Mouse (Mus musculus) neural tube, embryonic 13.5 days (tissue): ENCODE measurements around the gene Gm20388. TPM values are rescaled to one million over a fixed set of nuclear protein-coding genes. Genes with fewer than 3 reads are reported as not detected.

Source experiments
- ATAC-seq: fragments of 200-750 bp; cut with Nextera tagmentation; 2 replicates; pipeline ENCODE4 v1.8.0; 2017; ENCODE audit warnings: low read depth, mild to moderate bottlenecking, moderate TSS enrichment, moderate library complexity
- H3K27ac ChIP-seq: fragments of 300-500 bp; sonication (generic); replicated peaks from 2 replicates; pipeline ENCODE4 v1.5.1; 2015; ENCODE audit warnings: moderate library complexity, mild to moderate bottlenecking, inconsistent platforms
- H3K27me3 ChIP-seq: fragments of 300-500 bp; sonication (generic); 2 replicates; pipeline ENCODE4 v1.6.1; 2015; ENCODE audit warnings: mild to moderate bottlenecking, inconsistent platforms
- H3K36me3 ChIP-seq: fragments of 300-500 bp; sonication (generic); 2 replicates; pipeline ENCODE4 v1.6.1; 2015; ENCODE audit warnings: mild to moderate bottlenecking, inconsistent platforms
- H3K4me1 ChIP-seq: fragments of 300-500 bp; sonication (generic); replicated peaks from 2 replicates; pipeline ENCODE4 v1.6.1; 2015; ENCODE audit warnings: inconsistent platforms
- H3K4me2 ChIP-seq: fragments of 300-500 bp; sonication (generic); 2 replicates; pipeline ENCODE4 v1.6.1; 2015; ENCODE audit warnings: inconsistent platforms, mild to moderate bottlenecking, moderate library complexity
- H3K4me3 ChIP-seq: fragments of 300-500 bp; sonication (generic); 2 replicates; pipeline ENCODE4 v1.5.1; 2015; ENCODE audit warnings: mild to moderate bottlenecking, inconsistent platforms
- H3K9ac ChIP-seq: fragments of 300-500 bp; sonication (generic); 2 replicates; pipeline ENCODE4 v1.6.1; 2015; ENCODE audit warnings: moderate library complexity, mild to moderate bottlenecking, inconsistent platforms
- H3K9me3 ChIP-seq: fragments of 300-500 bp; sonication (generic); 2 replicates; pipeline ENCODE4 v1.6.1; 2016; ENCODE audit warnings: inconsistent platforms
- WGBS: fragments of 180-500 bp; shearing (Covaris S2); methylation state at CpG from one replicate; pipeline ENCODE4 v1.1.7; 2015; 5-methylcytosine and 5-hydroxymethylcytosine counted together
- polyA plus RNA-seq: library from polyadenylated mRNA; unstranded; fragments of >200 nt; fragmentation: Nextera tagmentation; extraction: Ambion mirVana; gene quantifications from 2 replicates; pipeline ENCODE4 v1.2.1, GENCODE M21; 2015

The Gm20388 gene
- polyA plus RNA-seq, 1 experiment from 2014 or later: 0.27 TPM

DNA sequence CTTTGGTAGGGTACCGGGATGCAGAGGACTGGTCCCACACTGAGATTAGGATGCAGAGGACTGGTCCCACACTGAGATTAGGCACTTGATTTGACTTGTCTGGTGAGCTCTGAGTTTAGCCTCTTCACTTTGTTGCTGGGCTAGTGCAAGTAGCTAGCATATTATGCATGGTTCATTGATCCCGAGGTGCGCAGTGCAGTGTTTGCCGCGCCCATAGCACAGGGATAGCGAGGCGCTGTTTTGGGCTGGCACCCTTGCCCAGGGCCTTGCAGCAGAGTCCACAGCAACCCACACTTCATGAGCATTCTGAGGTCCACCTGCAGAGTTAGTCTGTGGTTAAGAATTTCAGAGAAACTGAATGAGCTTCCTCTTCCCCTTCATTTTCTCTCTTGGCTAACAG is 2042.2 kb downstream of the Gm20388 start:
- Histone ChIP-seq H3K4me1 (peaks cover 54% of the 10 kb centered on the region), H3K9ac (0 out of 2 replicates have a peak overlapping the region, but pooled peaks have one; percentile 99)

DNA sequence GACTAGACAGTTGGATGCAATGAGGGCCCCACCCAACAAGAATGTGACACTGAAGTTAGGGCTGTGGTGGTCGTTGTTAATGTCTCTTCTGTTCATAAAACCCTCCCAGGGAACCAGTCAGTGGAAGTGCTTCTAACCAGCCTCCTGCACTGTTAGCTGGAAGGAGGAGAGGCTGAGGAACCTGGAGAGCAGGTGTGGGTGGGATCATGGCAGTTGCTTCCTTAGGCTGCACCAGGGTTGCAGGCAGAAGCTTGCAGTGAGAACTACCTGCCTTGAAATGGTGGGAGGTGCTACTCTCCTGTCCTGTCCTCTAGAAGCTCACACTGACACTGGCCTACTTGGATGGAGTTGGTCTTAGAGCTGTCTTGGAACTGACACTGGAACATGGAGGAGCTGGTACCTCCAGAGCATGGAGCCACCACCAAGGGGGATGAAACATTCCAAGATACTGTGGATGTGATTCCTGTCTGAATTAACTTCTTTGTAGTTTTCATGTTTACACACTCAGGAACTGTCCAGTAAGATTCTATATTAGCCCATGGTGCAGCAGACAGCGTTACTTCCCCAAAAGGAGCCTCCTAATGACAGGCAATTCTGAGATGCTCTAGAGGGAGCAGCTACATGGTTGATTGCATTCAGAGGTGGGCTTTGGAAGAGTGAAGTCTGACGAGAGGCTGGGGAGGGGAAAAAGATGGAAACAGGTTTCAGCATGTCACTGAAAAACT is 2043.3 kb downstream of the Gm20388 start:
- no peak overlapping the region for H3K4me2 ChIP-seq
- WGBS: 76% methylated on average over 3 of the region's 3 CpGs
- H3K4me1 ChIP-seq: peaks cover 48% of the 10 kb centered on the region
- H3K9me3 ChIP-seq: no peaks in the 10 kb centered on the region
- H3K27ac ChIP-seq: no peak overlapping the region; the same call in 1 of the 2 replicates
- H3K27me3 ChIP-seq: no peaks in the 10 kb centered on the region
- no peak overlapping the region for H3K9ac ChIP-seq
- H3K36me3 ChIP-seq: peaks cover 27% of the 10 kb centered on the region
- ATAC-seq: no peak
- no peak overlapping the region for H3K4me3 ChIP-seq

More for the DNA sequence above, 2042.2 kb downstream of the Gm20388 start:
- peak overlapping the region; percentile 97 for H3K4me2 ChIP-seq
- H3K36me3 ChIP-seq: peaks cover 27% of the 10 kb centered on the region
- no peaks in the 10 kb centered on the region for H3K27me3 ChIP-seq
- H3K9me3 ChIP-seq: no peaks in the 10 kb centered on the region
- H3K27ac ChIP-seq: no peak overlapping the region
- no peak for ATAC-seq
- H3K4me3 ChIP-seq: peak overlapping the region; percentile 95; the same call in 1 of the 2 replicates
- 87% methylated on average over 7 of the region's 7 CpGs for WGBS

DNA sequence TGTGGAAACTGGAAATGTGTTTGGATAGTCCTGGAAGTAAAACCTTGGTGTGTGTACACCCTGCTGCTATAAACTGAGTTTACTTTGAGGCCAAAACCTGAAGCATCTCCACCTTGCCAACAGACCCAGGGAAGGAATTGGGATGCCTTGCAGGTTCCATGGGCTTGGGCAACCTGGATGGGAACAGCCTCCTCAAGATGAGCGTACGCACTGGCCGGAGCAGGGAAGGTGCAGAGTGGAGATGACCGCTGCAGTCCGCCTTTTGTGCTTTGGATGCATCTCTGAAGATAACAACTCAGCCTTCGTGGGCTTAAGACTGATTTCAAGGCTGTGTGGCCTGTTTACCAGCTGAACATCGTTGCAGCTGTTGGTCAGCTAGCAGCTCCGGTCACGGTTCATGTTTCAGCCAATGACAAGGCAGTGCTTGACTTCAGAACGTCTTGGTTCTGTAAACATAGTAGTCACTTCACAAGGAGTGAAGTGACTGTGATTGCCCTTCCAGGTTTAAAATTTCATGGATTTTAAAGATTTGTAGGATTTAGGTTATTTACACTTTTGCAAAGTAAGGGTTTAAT is 2044.4 kb downstream of the Gm20388 start:
- 84% methylated on average over 10 of the region's 10 CpGs for WGBS
- H3K36me3 ChIP-seq: peaks cover 27% of the 10 kb centered on the region
- H3K4me2 ChIP-seq: no peak overlapping the region
- no peak for ATAC-seq
- no peak overlapping the region for H3K27ac ChIP-seq
- no peak overlapping the region for H3K4me3 ChIP-seq
- H3K9me3 ChIP-seq: no peaks in the 10 kb centered on the region
- no peaks in the 10 kb centered on the region for H3K27me3 ChIP-seq
- peaks cover 44% of the 10 kb centered on the region for H3K4me1 ChIP-seq
- no peak overlapping the region for H3K9ac ChIP-seq

DNA sequence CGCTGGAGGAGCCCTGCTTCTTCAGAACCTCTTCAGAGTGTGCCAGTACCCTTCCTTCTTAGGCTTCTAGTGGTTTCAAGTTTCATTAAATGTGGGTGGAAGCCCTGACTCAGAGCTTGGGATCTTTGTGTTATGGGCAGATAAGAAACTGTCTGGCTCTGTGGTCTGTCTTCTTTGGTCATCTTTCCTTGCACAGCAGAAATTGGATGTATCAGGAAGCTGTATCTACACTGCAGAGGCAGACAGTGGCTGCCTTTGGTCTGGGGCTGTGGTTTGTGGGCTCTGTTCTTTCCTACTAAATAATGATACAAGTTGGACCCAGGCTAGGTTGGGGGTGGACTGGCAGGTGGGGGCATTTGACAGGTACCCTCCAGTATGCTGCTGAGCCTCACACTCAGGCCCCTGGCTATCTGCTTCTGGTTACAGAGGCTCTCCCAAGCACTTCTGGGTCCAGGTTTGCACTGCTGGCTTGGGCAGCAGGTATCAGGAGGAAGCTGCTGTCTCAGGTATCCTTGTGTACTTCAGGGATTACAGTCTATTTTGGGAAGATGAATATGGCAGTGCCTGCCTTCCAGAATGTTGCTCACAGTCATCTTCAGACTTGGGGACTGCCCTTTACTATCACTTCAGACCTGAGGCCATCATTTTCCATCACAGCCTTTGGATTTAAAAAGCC is 2045.3 kb downstream of the Gm20388 start:
- Histone ChIP-seq H3K9me3 (no peaks in the 10 kb centered on the region), H3K9ac (no peak overlapping the region), H3K27ac (no peak overlapping the region), H3K4me2 (no peak overlapping the region), H3K4me1 (peaks cover 44% of the 10 kb centered on the region), H3K36me3 (peaks cover 27% of the 10 kb centered on the region), H3K4me3 (no peak overlapping the region), H3K27me3 (no peaks in the 10 kb centered on the region)
- ATAC-seq: no peak
- 81% methylated on average over 1 of the region's 1 CpGs for WGBS

DNA sequence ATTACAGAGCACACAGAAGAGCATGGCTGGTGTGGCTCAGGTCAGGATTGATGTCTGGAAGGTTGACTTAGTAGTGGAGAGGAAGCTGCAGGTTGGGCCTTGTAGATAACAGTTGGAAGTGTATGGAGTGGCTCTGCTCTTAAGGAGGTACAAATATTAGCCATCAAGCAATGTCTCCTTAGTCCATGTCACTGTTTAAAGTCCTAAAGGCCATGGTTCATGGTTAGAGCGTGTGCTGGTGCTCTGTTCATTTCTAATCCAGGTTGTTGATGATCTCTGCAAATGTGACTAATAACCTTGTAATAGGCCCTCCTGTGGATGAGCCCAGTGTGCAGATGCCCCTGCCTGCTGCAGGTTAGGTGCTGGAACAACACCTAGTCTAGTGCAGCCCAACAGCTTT is 2047.8 kb downstream of the Gm20388 start:
- H3K27me3 ChIP-seq: no peaks in the 10 kb centered on the region
- H3K27ac ChIP-seq: no peak overlapping the region
- H3K9me3 ChIP-seq: no peaks in the 10 kb centered on the region
- no peak overlapping the region for H3K4me3 ChIP-seq
- H3K4me2 ChIP-seq: no peak overlapping the region
- 87% methylated on average over 1 of the region's 1 CpGs for WGBS
- peaks cover 23% of the 10 kb centered on the region for H3K4me1 ChIP-seq
- ATAC-seq: no peak
- H3K9ac ChIP-seq: no peak overlapping the region
- H3K36me3 ChIP-seq: peaks cover 23% of the 10 kb centered on the region

DNA sequence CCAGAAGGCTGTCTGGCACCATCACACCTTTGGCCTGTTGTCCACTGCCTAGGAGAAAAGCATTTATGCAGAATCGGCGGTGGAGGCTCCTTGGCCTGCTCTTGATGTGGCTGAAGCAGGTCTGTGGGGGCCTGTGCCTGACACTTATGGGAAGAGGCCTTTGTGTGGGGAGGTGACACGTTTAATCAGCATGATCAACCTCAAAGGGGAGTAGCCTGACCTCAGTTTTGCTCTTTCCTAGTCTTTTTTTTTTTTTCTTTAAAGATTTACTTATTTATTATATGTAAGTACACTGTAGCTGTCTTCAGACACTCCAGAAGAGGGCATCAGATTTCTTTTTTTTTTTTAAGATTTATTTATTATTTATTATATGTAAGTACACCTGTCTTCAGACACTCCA is 2052.3 kb downstream of the Gm20388 start:
- Histone ChIP-seq H3K27ac (no peak overlapping the region), H3K27me3 (no peaks in the 10 kb centered on the region), H3K36me3 (no peaks in the 10 kb centered on the region), H3K9ac (no peak overlapping the region), H3K9me3 (no peaks in the 10 kb centered on the region), H3K4me3 (no peak overlapping the region), H3K4me1 (peaks cover 49% of the 10 kb centered on the region), H3K4me2 (no peak overlapping the region)
- 81% methylated on average over 3 of the region's 3 CpGs for WGBS
- ATAC-seq: no peak

DNA sequence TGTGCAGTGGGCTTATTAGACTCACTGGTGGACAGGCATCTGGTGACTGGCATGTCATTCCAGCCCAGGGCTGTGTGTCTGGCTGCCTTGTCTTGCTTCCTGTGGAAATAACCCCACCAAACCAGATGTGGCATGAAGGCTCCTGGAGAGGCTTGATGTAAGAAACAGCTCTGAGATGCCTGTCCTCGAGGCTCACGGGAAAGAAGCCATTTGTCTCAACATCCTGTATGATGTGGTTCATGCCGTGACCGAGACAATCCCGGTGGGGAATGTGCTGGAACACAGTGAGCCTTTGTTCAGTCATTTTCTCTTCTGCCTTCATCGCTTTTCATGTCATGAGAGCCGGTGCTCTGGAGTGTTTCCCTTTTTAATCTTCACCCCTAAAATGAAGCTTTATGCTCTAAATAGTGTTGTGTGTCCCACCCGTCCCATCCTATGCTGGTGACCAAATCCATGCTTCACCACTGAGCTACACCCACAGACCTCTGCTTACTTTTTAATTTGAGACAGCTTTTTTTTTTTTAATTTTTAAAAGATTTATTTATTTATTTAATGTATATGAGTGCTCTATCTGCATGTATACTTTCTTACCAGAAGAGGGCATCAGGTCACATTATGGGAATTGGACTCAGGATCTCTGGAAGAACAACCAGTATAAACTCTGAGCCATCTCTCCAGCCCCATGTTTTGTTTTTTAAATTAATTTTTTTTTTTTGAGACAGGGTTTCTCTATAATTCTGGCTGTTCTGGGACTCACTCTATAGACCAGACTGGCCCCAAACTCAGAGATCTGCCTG is 2054.3 kb downstream of the Gm20388 start:
- H3K9ac ChIP-seq: no peak overlapping the region
- H3K27me3 ChIP-seq: no peaks in the 10 kb centered on the region
- peak overlapping the region; percentile 46 for H3K27ac ChIP-seq
- no peak for ATAC-seq
- H3K36me3 ChIP-seq: no peaks in the 10 kb centered on the region
- WGBS: 55% methylated on average over 8 of the region's 8 CpGs
- no peaks in the 10 kb centered on the region for H3K9me3 ChIP-seq
- peaks cover 57% of the 10 kb centered on the region for H3K4me1 ChIP-seq
- no peak overlapping the region for H3K4me3 ChIP-seq
- H3K4me2 ChIP-seq: no peak overlapping the region

DNA sequence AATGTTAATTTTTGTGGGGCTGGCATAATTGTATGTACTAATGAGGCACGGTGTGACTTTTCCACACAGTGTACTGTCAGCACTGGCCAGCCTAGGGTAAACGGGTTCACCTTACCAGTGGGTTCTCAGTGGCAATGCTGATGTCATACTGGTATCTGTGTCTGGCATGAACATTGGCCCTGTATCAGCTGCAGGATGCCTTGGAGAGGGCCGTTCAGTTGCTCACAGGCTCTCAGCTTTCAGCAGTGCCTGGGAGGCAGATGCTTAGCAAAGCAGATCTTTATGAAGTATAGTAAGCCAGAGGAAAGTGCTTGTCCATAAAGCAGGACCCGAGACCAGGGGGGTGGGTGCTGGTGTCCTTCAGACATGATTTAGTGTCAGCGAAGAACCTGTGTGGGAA is 2055.5 kb downstream of the Gm20388 start:
- peak; percentile 6; the same call in 1 of the 2 replicates for ATAC-seq
- WGBS: 56% methylated on average over 5 of the region's 5 CpGs
- no peaks in the 10 kb centered on the region for H3K9me3 ChIP-seq
- peak overlapping the region; percentile 84 for H3K27ac ChIP-seq
- no peak overlapping the region for H3K4me2 ChIP-seq
- no peak overlapping the region for H3K4me3 ChIP-seq
- H3K36me3 ChIP-seq: no peaks in the 10 kb centered on the region
- peak overlapping the region; percentile 48 for H3K9ac ChIP-seq
- H3K4me1 ChIP-seq: peaks cover 67% of the 10 kb centered on the region
- no peaks in the 10 kb centered on the region for H3K27me3 ChIP-seq

DNA sequence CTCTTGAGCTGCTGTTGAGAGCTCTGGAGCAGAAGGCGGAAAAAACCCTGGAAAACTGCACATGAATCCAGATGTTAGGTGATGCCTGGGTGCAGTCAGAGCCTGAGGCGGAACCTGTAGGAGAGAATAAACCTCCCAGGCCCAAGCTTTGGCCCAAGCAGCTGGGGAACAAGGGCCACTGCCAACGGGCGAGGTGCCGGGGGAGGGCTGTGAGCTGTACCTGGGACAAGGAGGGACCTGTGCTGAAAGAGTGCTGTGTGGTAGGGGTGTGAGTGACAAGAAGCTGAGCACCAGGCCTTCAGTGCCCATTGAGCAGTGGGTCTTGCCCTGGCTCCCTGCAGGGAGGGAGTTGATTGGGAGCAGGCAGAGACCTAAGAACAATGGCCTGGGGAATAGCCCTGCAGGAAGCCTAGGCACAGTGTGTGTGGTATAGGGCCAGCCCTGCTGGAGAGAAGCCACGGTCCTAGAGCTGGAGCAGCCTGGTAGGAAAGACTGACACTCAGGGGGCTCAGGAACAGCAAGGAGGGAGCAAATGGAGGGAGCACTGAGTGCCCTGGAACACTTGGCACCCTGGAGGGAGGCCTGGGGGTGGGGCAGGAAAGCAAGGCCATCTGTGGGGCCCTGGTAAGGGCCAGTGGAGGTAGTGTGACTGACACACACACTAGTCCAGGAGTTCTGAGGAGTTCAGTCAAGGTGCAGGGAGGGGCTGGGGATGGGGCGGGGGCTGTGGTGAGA is 2056.2 kb downstream of the Gm20388 start:
- Histone ChIP-seq H3K27ac (peak overlapping the region; percentile 84), H3K4me1 (peaks cover 75% of the 10 kb centered on the region), H3K36me3 (no peaks in the 10 kb centered on the region), H3K9me3 (no peaks in the 10 kb centered on the region), H3K9ac (peak overlapping the region; percentile 48), H3K4me3 (no peak overlapping the region), H3K4me2 (no peak overlapping the region), H3K27me3 (no peaks in the 10 kb centered on the region)
- 30% methylated on average over 7 of the region's 7 CpGs for WGBS
- peak; percentile 63; the same call in 1 of the 2 replicates for ATAC-seq

DNA sequence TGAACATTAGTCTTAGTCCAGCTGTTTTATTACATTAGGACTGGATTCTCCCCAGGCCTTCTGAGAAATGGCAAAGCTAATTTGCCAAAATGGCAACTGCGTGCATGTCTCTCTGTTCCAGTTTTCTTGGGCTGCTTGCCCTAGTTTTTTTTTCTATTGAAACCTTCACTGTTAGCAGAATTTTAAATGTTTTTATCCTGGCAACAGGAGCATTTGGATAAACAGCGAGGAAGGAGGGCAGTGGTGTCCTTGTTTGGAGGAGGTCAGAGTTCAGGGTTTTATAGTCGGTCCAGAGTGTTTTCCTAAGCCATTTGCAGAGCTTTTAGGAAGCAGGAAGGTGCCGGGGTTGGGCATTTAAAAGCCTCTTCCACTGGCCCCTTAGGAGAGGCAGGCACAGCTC is 2057.3 kb downstream of the Gm20388 start:
- Histone ChIP-seq H3K4me2 (0 out of 2 replicates have a peak overlapping the region, but pooled peaks have one; percentile 18), H3K36me3 (no peaks in the 10 kb centered on the region), H3K4me3 (no peak overlapping the region), H3K9ac (peak overlapping the region; percentile 50), H3K27me3 (no peaks in the 10 kb centered on the region), H3K9me3 (no peaks in the 10 kb centered on the region), H3K27ac (peak overlapping the region; percentile 84), H3K4me1 (peaks cover 75% of the 10 kb centered on the region)
- 18% methylated on average over 4 of the region's 4 CpGs for WGBS
- no peak for ATAC-seq

DNA sequence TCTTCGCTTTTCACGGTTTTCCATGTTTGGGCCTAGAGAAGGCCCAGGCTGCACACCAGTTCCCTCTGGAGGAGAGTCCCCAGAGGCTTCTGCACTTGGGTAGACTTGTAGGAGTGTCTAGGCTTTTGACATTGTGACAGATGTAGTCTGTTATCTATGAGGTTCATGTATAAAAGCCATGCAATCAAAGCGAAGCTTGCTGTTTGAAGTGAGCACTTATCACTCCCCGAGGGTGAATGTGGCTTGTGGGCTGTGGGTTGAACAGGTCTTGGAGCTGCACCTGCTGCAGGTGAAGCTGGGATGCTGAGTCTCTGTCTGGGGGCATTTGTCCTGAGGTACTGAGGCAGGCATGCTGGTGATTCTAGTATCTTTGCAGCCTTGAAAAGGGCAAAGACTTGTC is 2057.9 kb downstream of the Gm20388 start:
- Histone ChIP-seq H3K36me3 (no peaks in the 10 kb centered on the region), H3K4me2 (no peak overlapping the region), H3K27me3 (no peaks in the 10 kb centered on the region), H3K4me1 (peaks cover 72% of the 10 kb centered on the region), H3K9me3 (no peaks in the 10 kb centered on the region), H3K9ac (peak overlapping the region; percentile 22; the same call in 1 of the 2 replicates), H3K4me3 (no peak overlapping the region), H3K27ac (peak overlapping the region; percentile 84)
- 63% methylated on average over 4 of the region's 4 CpGs for WGBS
- no peak for ATAC-seq
